ENCODE assay signal across 11 mouse cellular contexts in the genomic region with DNA sequence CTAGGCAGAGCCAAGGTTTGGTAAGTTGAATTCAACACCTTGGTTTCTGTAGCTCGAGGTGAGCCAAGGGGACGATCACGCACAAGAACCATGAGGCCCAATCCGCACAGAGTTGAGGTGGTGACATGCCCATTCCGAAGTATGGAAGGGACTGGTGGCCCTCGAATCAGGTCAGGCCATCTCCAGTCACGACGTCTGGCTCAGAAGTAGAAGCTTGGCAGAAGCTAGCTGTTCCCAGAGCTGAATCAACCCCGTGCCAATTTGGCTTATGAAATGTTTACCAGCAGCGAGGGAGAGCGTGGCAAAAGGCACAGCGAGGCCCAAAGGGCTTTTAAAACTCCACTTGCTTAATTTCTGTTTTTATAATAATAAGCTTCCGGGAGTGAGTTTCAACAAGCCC. TPM values are rescaled to one million over a fixed set of nuclear protein-coding genes. Genes with fewer than 3 reads are reported as not detected.
DNase-seq lines count a peak whose midpoint lies in the region; ATAC-seq and TF ChIP-seq lines count a peak whose summit lies in the region.
"Had no signal": no experiment of that assay in that cellular context is flagged by ENCODE, and none has a peak within 500 bp of the region (broad histone marks: within the 10 kb centered on the region; RNA-seq: fewer than 3 reads in every experiment).

No protein-coding gene starts in this region.

- H3K27me3 ChIP-seq in hindbrain, postnatal 0 days (ENCODE audit: insufficient read depth, low read length) = no peaks in the 10 kb centered on the region
- H3K27me3 ChIP-seq in hindbrain, embryonic 10.5 days (ENCODE audit: insufficient read depth, poor library complexity, severe bottlenecking) = no peaks in the 10 kb centered on the region
- no peaks in the 10 kb centered on the region for H3K27me3 ChIP-seq in forebrain, embryonic 10.5 days (ENCODE audit: poor library complexity, severe bottlenecking)
- H3K27me3 ChIP-seq in hindbrain, embryonic 12.5 days = 0 out of 2 replicates have a peak, but pooled peaks cover 4% of the 10 kb centered on the region
- H3K27me3 ChIP-seq: heart, embryonic 13.5 days had no signal

- H3K9me3 ChIP-seq in hindbrain, postnatal 0 days (ENCODE audit: low read length) = no peaks in the 10 kb centered on the region
- no peaks in the 10 kb centered on the region for H3K9me3 ChIP-seq in hindbrain, embryonic 10.5 days
- H3K9me3 ChIP-seq in forebrain, embryonic 10.5 days = no peaks in the 10 kb centered on the region; the same call in 1 of the 2 replicates
- H3K9me3 ChIP-seq in hindbrain, embryonic 12.5 days (replicated peaks) = no peaks in the 10 kb centered on the region
- H3K9me3 ChIP-seq: heart, embryonic 13.5 days had no signal

- no peak overlapping the region for H3K27ac ChIP-seq in hindbrain, postnatal 0 days
- H3K27ac ChIP-seq in hindbrain, embryonic 10.5 days = no peak overlapping the region
- no peak overlapping the region for H3K27ac ChIP-seq in forebrain, embryonic 10.5 days
- no peak overlapping the region for H3K27ac ChIP-seq in hindbrain, embryonic 12.5 days
- H3K27ac ChIP-seq: heart, embryonic 13.5 days had no signal

- H3K4me2 ChIP-seq in hindbrain, postnatal 0 days (ENCODE audit: low read depth, low read length) = no peak overlapping the region
- no peak overlapping the region for H3K4me2 ChIP-seq in hindbrain, embryonic 12.5 days (replicated peaks)
- H3K4me2 ChIP-seq: heart, embryonic 13.5 days had no signal

- no peaks in the 10 kb centered on the region for H3K4me1 ChIP-seq in hindbrain, postnatal 0 days (ENCODE audit: insufficient read depth, low read length)
- H3K4me1 ChIP-seq in hindbrain, embryonic 10.5 days (replicated peaks) = peaks cover 12% of the 10 kb centered on the region
- peaks cover 11% of the 10 kb centered on the region for H3K4me1 ChIP-seq in forebrain, embryonic 10.5 days
- no peaks in the 10 kb centered on the region for H3K4me1 ChIP-seq in hindbrain, embryonic 12.5 days

- H3K4me3 ChIP-seq in hindbrain, postnatal 0 days (ENCODE audit: low read length) = no peak overlapping the region
- no peak overlapping the region for H3K4me3 ChIP-seq in hindbrain, embryonic 10.5 days
- no peak overlapping the region for H3K4me3 ChIP-seq in forebrain, embryonic 10.5 days
- no peak overlapping the region for H3K4me3 ChIP-seq in hindbrain, embryonic 12.5 days
- H3K4me3 ChIP-seq: heart, embryonic 13.5 days had no signal

- no peak for ATAC-seq in hindbrain, postnatal 0 days
- ATAC-seq in hindbrain, embryonic 12.5 days (ENCODE audit: low FRiP score) = no peak

- peak; percentile 25 for DNase-seq in hindbrain, postnatal 0 days (ENCODE audit: low spot score)
- no peak for DNase-seq in hindbrain, embryonic 10.5 days (ENCODE audit: low spot score)
- DNase-seq in adrenal gland, postnatal 10 days = peak; percentile 64
- DNase-seq in cerebellum, adult 8-10 months = peak; percentile 45
- peak; percentile 26 to 40 for DNase-seq in kidney, postnatal 36 days
- no peak for DNase-seq in spleen, postnatal 4 days (ENCODE audit: low spot score in 2 of 2)
- no peak for DNase-seq in forebrain, embryonic 10.5 days (ENCODE audit: extremely low spot score, low spot score)

- TF ChIP-seq CTCF in hindbrain, postnatal 0 days (IDR thresholded peaks at IDR 0.05; ENCODE audit: low read depth) = no peak

- H3K9ac ChIP-seq in hindbrain, postnatal 0 days (replicated peaks; ENCODE audit: low read length) = no peak overlapping the region
- no peak overlapping the region for H3K9ac ChIP-seq in hindbrain, embryonic 12.5 days
- H3K9ac ChIP-seq: heart, embryonic 13.5 days had no signal

- H3K36me3 ChIP-seq in hindbrain, postnatal 0 days (ENCODE audit: insufficient read depth, low read length) = no peaks in the 10 kb centered on the region
- no peaks in the 10 kb centered on the region for H3K36me3 ChIP-seq in hindbrain, embryonic 10.5 days
- H3K36me3 ChIP-seq in forebrain, embryonic 10.5 days (replicated peaks) = no peaks in the 10 kb centered on the region
- no peaks in the 10 kb centered on the region for H3K36me3 ChIP-seq in hindbrain, embryonic 12.5 days
- H3K36me3 ChIP-seq: heart, embryonic 13.5 days had no signal

- WGBS in hindbrain, postnatal 0 days = 65% methylated on average over 13 of the region's 13 CpGs
- 94% methylated on average over 13 of the region's 13 CpGs for WGBS in hindbrain, embryonic 10.5 days
- WGBS in forebrain, embryonic 10.5 days = 92% methylated on average over 13 of the region's 13 CpGs
- 93% methylated on average over 13 of the region's 13 CpGs for WGBS in hindbrain, embryonic 12.5 days

RNA-seq across cellular contexts. Expression of a gene that starts 34.6 kb away (rescaled TPM):
- total RNA-seq in hindbrain, postnatal 0 days (2014; rRNA removed) = 0.14 and 1.4 TPM in 2 replicates
- not detected in 2 replicates for polyA plus RNA-seq in hindbrain, postnatal 0 days (2015; fragmentation: Nextera tagmentation; extraction: Ambion mirVana)
- 0.44 and 3.3 TPM in 2 replicates for polyA plus RNA-seq in hindbrain, embryonic 10.5 days (2016; fragmentation: Nextera tagmentation; extraction: Ambion mirVana)
- total RNA-seq in adrenal gland, postnatal 10 days (2021) = under 1 TPM in 1 of 2 experiments, not detected in 1; 0.09 TPM
- 51.3 and 61.0 TPM in 2 replicates for polyA plus RNA-seq in forebrain, embryonic 10.5 days (2016; fragmentation: Nextera tagmentation; extraction: Ambion mirVana)
- 0.87 and 0.93 TPM in 2 replicates for polyA plus RNA-seq in hindbrain, embryonic 12.5 days (2016; fragmentation: Nextera tagmentation; extraction: Ambion mirVana)
- total RNA-seq: megakaryocyte-erythroid progenitor cell, adult 5-6 weeks had no signal
- polyA plus RNA-seq: heart, embryonic 13.5 days; small intestine, adult 2 months had no signal

RNA-seq across cellular contexts. Expression of a gene that starts 51.0 kb away (rescaled TPM):
- total RNA-seq in hindbrain, postnatal 0 days (2014; rRNA removed) = 57.9 and 67.3 TPM in 2 replicates
- polyA plus RNA-seq in hindbrain, postnatal 0 days (2015; fragmentation: Nextera tagmentation; extraction: Ambion mirVana) = 11.7 and 13.2 TPM in 2 replicates
- 10.9 and 16.4 TPM in 2 replicates for polyA plus RNA-seq in hindbrain, embryonic 10.5 days (2016; fragmentation: Nextera tagmentation; extraction: Ambion mirVana)
- 100 to 1,000 TPM; 181 to 382 TPM for total RNA-seq in adrenal gland, postnatal 10 days (2021)
- polyA plus RNA-seq in forebrain, embryonic 10.5 days (2016; fragmentation: Nextera tagmentation; extraction: Ambion mirVana) = 21.8 and 23.4 TPM in 2 replicates
- 7.8 and 10.0 TPM in 2 replicates for polyA plus RNA-seq in hindbrain, embryonic 12.5 days (2016; fragmentation: Nextera tagmentation; extraction: Ambion mirVana)

Comparison
In these comparisons a context has a peak if more than half of its experiments do, and no peak if none do; other contexts are left out.
1. DNase-seq: peak in hindbrain, postnatal 0 days (single experiment), adrenal gland, postnatal 10 days (single experiment), cerebellum, adult 8-10 months (single experiment) and kidney, postnatal 36 days (2 of 2); none in hindbrain, embryonic 10.5 days (single experiment), spleen, postnatal 4 days (0 of 2) and forebrain, embryonic 10.5 days (single experiment).
2. RNA of a gene that starts 34.6 kb away (polyA plus RNA-seq): 51.3 to 61.0 TPM in forebrain, embryonic 10.5 days; 0.87 to 0.93 TPM in hindbrain, embryonic 12.5 days, 0.44 to 3.3 TPM in hindbrain, embryonic 10.5 days and not detected in hindbrain, postnatal 0 days; every median in the first group is over 10 times any median in the second.